Mouse (Mus musculus) testis, postnatal 14 days (tissue): ENCODE data around the gene Uqcrfs1.

Source experiments
- DNase-seq: peaks from one replicate; pipeline ENCODE4 v3.0.0; 2021; ENCODE audit warnings: low spot score

Uqcrfs1 gene

GRCm38 (mm10) chr13:30544856-30545604 lies at the start of gene Uqcrfs1:
Uqcrfs1 (minus strand) TSS chr13:30545362.
- DNase-seq = peak; percentile 97

- no peak for DNase-seq
Observed at GRCm38 (mm10) chr13:30585786-30586185, 40.6 kb upstream of the Uqcrfs1 start.

- DNase-seq = no peak
Observed at GRCm38 (mm10) chr13:30582541-30582940, 37.4 kb upstream of the Uqcrfs1 start.

DNA sequence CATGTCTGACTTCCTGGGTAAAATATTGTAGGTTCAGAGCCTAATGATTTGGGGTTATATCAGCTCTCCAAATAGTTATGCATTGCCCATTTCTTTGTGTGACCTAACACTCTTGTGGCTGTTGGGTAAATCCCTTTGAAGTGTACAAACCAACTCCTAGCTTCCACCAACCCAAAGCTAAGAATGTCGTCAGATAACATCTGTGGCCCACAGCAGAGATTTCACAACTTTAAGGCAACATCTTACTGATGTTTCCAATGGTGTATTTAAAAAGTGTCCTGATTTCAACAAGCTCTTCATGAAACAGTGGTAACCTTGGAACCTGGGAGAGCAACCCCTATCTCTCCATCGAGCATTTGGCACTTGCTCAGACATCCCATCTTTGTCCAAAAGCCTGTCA lies 33.6 kb upstream of the Uqcrfs1 start:
- DNase-seq = no peak

GRCm38 (mm10) chr13:30576819-30577218 lies 31.7 kb upstream of the Uqcrfs1 start:
- DNase-seq = no peak

GRCm38 (mm10) chr13:30572971-30573370 lies 27.8 kb upstream of the Uqcrfs1 start:
- DNase-seq = no peak

DNA sequence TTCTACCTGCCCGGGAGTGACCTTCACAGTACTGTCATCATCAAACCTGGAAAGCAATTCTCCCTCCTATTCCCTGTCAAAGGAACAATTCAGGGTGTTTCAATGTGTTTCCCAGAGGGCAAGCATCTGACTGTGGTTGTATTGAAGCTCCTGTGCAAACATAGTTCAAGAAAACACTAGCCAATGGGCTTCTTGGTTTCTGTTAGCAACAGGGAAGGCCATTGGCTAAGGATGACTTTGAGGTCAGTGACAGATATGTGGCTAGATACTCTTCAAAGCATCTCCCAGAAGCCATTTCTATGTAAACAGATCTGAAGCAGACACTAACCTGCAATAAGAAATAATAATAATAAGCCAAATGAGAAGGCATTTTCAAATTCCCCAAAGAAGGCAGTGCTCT lies 25.0 kb upstream of the Uqcrfs1 start:
- DNase-seq = no peak

DNA sequence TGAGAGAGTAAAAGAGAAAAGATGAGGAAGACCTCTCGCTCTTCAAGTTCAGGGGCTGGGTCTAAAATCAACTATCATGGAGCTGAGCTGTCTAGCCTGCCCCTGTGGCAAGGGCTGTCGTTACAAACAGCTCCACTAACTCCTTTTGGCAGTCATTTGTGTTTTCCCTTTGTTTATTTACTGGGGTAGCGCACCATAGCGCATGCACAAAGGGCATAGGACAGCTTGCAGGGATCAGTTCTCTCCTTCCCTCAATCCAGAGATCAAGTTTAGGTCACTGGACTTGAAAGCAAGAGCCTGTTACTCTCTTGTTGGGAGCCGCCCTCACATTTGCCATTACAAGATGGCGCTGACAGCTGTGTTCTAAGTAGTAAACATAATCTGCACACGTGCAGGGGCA lies 22.4 kb upstream of the Uqcrfs1 start:
- no peak for DNase-seq

DNA sequence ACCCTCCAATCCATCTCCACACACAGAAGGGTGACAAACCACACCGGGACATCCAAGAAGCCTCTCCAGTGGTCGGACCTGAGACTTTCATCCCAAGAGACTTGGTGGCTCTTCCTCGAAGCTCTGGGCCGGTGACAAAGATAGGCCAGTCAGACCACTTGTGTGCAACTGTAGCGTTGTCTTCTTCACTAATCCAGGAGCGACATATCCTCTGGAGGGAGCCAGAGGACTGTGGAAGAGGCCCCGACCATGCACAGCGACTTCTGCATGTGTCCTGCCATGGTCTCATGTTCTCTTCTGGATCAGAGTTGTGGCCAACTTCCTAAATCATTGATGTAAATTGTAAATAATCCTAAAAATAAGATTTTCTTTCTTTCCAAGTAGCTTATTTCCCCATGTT lies 21.6 kb upstream of the Uqcrfs1 start:
- no peak for DNase-seq

DNA sequence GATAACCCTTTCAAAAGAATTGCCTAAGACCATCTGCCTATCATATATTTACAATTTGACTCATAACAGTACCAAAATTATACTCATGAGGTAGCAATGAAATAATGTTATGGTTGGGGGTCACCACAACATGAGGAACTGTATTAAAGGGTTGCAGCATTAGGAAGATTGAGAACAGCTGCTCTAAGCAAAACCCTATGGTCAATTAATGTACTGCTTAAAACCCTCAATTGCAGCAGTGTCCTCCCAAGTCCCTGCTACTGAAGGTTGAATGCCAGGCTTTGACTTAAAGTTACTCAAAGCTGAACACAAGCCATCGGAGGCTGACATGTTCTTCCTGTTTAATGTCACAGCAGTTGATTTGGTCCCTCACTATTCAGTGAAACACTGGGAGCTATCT lies 15.4 kb upstream of the Uqcrfs1 start:
- DNase-seq = no peak

- DNase-seq = no peak
Observed at GRCm38 (mm10) chr13:30560052-30560451, 14.9 kb upstream of the Uqcrfs1 start.

DNA sequence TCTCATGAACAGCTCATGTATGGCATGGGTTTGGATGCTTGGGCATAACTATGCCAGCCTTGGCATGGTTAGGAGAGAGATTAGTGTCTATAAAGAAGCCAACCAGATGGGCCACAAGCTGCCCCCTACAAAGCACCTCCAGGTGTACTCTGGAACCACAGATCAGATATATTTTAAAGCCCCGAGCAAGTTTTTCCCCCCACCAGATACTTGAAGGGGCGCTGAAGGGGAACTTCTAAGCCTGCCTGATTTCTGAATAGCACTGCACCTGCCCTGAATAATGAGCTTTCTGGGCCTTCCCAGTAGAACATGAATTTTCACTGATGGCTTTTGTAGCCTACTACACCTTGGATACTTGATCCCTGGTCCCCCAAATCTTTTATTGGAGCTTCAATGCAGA lies 12.6 kb upstream of the Uqcrfs1 start:
- no peak for DNase-seq

DNA sequence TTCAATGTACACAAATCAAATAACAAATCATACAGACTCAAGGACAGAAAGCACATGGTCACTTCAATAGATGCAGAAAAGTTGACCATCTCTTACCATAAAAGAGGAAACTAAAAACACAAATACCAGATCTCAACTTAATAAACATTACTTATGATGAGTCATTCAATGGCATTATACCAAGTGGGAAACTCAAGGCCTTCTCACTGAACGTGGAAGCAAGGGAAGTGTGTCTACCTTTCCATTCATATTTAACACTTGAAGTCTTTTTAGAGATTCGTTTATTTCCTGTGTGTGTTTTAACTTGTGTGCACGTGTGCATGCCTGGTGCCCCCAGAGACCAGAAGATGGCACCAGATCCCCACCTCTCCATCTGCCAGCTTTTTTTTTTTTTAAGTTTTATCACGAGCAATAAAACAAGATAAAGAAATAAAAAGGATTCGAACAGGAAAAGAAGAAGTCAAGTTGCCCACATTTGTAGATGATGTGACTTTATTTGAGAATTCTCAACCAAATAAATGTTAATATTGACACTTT lies 8.0 kb upstream of the Uqcrfs1 start:
- DNase-seq = no peak

DNA sequence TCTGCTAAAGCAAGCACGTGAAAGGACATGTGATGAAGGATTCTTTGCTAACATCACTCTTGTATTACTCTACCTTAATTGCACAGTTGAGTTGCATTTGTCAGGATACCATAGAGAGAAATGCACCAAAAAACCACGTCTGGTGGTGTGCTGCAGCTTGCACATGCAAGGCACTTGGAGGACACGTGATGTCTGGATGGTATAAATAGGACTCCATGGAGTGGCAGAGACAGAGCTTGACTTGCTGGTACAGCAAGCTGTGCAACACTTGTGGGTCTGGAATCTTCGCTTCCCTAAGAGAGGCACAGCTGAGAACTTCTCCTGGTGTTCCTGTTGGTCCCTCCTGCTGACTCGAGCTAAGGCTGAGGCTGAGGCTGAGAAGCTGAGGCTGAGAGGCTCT lies 4.2 kb upstream of the Uqcrfs1 start:
- DNase-seq = no peak

DNA sequence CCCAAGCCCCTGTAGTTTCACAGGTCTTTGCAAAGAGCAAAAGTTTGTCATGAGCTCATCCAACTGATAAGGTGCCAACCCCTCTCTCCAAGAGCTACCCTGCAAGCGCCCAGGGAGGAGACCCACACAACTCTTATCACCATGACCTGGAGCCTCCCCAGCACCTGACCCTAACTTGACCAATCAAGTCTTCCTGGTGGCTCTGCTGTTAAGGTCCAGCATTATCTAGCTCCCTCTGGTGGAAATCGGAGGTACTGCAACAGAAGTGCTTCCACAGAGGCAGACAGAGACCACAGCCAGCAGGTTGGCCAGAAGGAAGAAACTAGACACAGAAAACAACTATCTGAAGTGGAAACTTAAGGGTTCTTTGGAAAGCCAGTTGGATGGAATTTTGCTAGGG lies 3.7 kb upstream of the Uqcrfs1 start:
- peak; percentile 74 for DNase-seq

GRCm38 (mm10) chr13:30530761-30531160 lies 14.4 kb downstream of the Uqcrfs1 start:
- peak; percentile 39 for DNase-seq

DNA sequence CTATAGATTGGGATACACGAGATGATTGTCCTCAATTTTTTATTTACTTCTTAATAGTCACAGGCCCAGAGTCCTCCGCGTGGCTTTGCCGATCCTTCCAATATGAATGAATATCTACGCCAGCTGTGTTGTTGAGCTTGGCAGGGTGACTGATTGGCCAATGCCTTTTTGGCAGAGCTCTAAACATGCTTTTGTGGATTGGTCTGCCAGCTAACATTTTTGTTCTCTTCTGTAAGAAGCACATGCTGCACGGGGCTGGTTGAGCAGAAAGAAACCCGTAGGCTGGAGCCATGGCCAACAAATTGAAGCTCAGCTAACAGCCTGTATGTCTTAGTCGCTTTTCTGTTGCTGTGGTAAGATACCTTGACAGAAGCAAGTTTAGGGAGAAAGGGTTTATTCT lies 20.2 kb downstream of the Uqcrfs1 start:
- no peak for DNase-seq

DNA sequence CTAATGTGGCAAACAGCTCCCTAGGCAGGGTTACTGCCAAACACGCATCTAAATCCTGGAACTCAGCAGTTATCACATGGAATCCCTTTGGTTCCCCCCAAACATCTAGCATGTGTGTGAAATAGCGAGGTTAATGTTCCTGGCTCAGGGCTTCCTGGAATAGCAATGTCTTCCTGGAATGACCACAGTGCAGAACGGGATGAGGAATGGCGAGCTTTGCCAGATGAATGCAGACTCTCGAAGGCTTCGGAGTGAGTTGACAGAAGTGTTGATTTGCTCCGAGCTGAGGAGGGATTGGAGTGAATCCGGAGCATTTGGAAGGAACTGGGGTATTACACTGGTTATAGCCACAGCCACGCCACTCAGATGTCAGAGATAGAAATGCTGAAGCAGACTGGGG lies 21.2 kb downstream of the Uqcrfs1 start:
- no peak for DNase-seq

DNA sequence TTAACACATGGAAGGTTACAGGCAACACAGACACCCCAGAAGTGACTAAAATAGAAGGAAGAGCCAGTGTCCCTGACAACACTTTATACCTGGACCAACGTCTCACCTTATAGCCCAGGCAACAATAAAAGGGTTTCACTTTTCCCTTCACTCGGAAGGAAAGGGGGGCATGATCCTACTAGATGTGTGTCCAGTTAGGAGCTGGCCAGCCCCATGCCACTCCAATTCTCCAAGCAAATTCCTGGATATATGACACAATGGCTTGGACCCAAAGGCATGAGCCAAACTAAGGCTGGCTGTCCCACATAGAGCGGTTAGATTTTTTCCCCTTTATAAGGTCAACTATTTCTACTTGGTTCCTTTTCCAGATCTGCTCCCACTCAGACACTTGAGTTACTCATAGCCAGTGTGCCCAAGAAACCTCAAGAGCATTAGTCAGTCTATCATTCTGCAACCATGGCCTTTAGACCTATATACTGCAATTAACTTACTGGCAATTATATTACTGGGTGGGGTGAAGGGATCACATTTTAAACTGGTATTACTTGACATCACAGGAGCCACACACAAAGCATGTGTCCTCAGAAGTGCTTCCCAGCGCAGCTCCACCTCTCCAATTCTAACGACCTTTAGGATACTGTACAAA lies 21.8 kb downstream of the Uqcrfs1 start:
- no peak for DNase-seq

DNA sequence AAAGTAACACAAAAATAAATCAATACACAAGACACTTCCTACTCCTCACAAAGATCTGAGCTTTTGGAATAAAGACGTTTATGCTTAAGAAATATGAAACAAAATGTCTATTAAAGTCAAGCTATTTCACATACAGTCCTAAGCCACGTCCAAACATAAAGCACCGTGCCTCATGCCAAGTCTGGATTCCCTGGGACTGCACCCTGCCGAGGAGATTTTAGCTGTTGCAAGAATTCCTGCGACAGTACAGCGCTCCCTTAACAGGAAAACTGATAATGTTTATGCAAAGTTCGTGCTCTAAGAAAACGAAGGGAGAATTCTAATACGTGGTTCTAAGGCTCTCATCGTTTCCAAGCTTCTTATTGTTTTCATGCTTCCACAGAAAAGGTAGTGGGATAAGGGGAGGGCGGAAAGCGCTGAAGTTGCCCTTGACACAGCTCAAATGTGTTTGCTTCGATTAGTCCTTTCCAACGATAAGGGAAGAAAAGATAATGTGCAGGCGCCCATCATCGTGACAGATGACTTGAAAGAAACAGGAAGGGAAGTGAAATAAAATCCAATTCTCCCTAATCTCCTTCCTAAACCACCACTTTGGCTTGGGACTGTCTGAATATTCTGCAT lies 23.8 kb downstream of the Uqcrfs1 start:
- no peak for DNase-seq

GRCm38 (mm10) chr13:30518191-30518590 lies 27.0 kb downstream of the Uqcrfs1 start:
- no peak for DNase-seq

DNA sequence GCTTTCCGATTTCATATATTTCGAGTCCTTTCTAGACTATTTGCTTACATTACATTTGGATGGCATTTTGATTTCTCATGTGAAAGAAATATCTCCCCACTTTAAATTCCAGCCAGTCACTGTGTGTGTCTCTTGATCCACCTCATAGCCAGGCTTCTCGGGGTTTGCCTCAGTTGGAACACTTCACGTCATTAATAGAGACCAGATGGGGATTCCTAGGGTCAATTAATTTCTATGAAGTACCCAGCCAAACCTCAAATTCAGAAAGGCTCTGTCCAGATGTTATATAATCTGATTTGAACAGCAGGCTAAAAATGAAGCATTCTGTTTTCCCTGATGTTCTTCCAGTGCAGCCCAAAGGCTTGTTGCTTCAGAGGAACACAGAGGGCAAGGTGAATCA lies 37.5 kb downstream of the Uqcrfs1 start:
- DNase-seq = no peak

- DNase-seq = no peak
Observed at GRCm38 (mm10) chr13:30501860-30502395, 43.2 kb downstream of the Uqcrfs1 start.
